Mouse (Mus musculus) neural tube, embryonic 13.5 days (tissue): ENCODE results near the gene Dab1. TPM values are rescaled to one million over a fixed set of nuclear protein-coding genes. Genes with fewer than 3 reads are reported as not detected.

Source experiments
- ATAC-seq: fragments of 200-750 bp; cut with Nextera tagmentation; 2 replicates; pipeline ENCODE4 v1.8.0; 2017; ENCODE audit warnings: low read depth, mild to moderate bottlenecking, moderate TSS enrichment, moderate library complexity
- H3K27ac ChIP-seq: fragments of 300-500 bp; sonication (generic); replicated peaks from 2 replicates; pipeline ENCODE4 v1.5.1; 2015; ENCODE audit warnings: moderate library complexity, mild to moderate bottlenecking, inconsistent platforms
- H3K27me3 ChIP-seq: fragments of 300-500 bp; sonication (generic); 2 replicates; pipeline ENCODE4 v1.6.1; 2015; ENCODE audit warnings: mild to moderate bottlenecking, inconsistent platforms
- H3K36me3 ChIP-seq: fragments of 300-500 bp; sonication (generic); 2 replicates; pipeline ENCODE4 v1.6.1; 2015; ENCODE audit warnings: mild to moderate bottlenecking, inconsistent platforms
- H3K4me1 ChIP-seq: fragments of 300-500 bp; sonication (generic); replicated peaks from 2 replicates; pipeline ENCODE4 v1.6.1; 2015; ENCODE audit warnings: inconsistent platforms
- H3K4me2 ChIP-seq: fragments of 300-500 bp; sonication (generic); 2 replicates; pipeline ENCODE4 v1.6.1; 2015; ENCODE audit warnings: inconsistent platforms, mild to moderate bottlenecking, moderate library complexity
- H3K4me3 ChIP-seq: fragments of 300-500 bp; sonication (generic); 2 replicates; pipeline ENCODE4 v1.5.1; 2015; ENCODE audit warnings: mild to moderate bottlenecking, inconsistent platforms
- H3K9ac ChIP-seq: fragments of 300-500 bp; sonication (generic); 2 replicates; pipeline ENCODE4 v1.6.1; 2015; ENCODE audit warnings: moderate library complexity, mild to moderate bottlenecking, inconsistent platforms
- H3K9me3 ChIP-seq: fragments of 300-500 bp; sonication (generic); 2 replicates; pipeline ENCODE4 v1.6.1; 2016; ENCODE audit warnings: inconsistent platforms
- WGBS: fragments of 180-500 bp; shearing (Covaris S2); methylation state at CpG from one replicate; pipeline ENCODE4 v1.1.7; 2015; 5-methylcytosine and 5-hydroxymethylcytosine counted together
- polyA plus RNA-seq: library from polyadenylated mRNA; unstranded; fragments of >200 nt; fragmentation: Nextera tagmentation; extraction: Ambion mirVana; gene quantifications from 2 replicates; pipeline ENCODE4 v1.2.1, GENCODE M21; 2015

Gene Dab1
- polyA plus RNA-seq, 1 experiment from 2014 or later, result 46.6 TPM

DNA sequence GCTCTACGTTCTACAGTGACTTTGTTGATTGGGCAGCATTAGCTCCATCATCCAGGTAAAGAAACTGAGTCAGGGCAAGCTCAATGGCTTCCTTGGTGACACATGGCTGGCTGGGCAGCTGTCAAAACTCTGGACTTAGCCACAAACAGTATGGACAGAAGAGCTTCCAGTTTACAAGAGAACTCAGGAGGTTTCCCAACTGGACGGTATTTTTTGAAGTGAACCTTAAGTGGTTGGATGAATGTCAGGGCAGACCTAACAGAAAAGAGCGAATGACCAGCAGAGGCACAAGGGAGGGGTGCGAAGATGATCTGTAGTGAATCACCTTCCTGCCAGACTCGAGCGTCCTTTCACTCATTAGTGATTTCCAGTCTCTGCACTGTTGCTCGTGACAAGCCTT is 857.7 kb downstream of the Dab1 start:
- Histone ChIP-seq H3K4me3 (no peak overlapping the region), H3K9me3 (no peaks in the 10 kb centered on the region), H3K36me3 (no peaks in the 10 kb centered on the region), H3K9ac (no peak overlapping the region), H3K27me3 (no peaks in the 10 kb centered on the region), H3K4me1 (no peaks in the 10 kb centered on the region), H3K27ac (no peak overlapping the region), H3K4me2 (no peak overlapping the region)
- ATAC-seq, result no peak
- 89% methylated on average over 7 of the region's 7 CpGs for WGBS

DNA sequence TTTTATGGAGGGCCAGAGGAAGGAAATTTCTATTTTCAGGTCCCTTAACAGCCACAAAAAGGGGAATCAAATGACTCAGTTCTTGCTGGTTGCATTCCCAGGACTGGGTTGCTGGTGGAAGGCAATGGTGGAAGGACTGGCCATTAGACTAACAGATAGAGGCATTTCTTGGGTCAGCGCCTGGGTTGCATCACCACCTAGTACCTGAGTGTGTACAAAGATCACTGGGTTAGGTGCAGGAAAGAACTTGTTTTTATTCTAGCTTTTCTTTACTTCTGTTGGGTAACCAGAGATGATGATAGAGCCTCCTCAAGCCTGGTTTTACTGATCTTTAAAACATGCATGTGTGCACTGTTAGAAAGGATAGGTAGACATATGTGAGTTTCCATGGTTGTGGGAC is 864.8 kb downstream of the Dab1 start:
- ATAC-seq, result no peak
- H3K4me1 ChIP-seq, result no peaks in the 10 kb centered on the region
- H3K4me2 ChIP-seq, result no peak overlapping the region
- no peaks in the 10 kb centered on the region for H3K36me3 ChIP-seq
- no peak overlapping the region for H3K9ac ChIP-seq
- no peak overlapping the region for H3K4me3 ChIP-seq
- 98% methylated on average over 1 of the region's 1 CpGs for WGBS
- H3K9me3 ChIP-seq, result no peaks in the 10 kb centered on the region
- no peaks in the 10 kb centered on the region for H3K27me3 ChIP-seq
- no peak overlapping the region for H3K27ac ChIP-seq

DNA sequence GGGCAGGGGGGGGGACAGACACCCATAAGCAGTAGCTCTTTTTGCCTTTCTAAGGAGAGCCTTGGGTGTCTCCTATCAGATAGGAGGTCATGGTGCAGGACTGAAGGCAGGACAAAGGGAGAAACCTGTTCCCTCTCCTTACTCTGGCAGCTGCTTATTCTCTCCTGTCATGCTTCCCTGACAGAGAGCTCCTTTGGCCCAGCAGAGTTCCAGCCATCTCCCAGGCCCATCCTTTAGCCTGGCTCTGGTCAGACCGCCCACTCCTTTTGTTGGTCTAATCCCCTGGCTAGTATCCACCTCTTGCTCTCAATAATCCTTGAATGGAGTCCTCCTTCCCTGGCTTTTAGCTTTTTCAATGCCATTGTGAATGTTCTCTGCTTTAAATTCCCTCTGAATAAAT is 878.1 kb downstream of the Dab1 start:
- H3K27me3 ChIP-seq, result no peaks in the 10 kb centered on the region
- no peaks in the 10 kb centered on the region for H3K9me3 ChIP-seq
- no peaks in the 10 kb centered on the region for H3K36me3 ChIP-seq
- 0 out of 2 replicates have a peak, but pooled peaks have one; percentile 9 for ATAC-seq
- H3K27ac ChIP-seq, result no peak overlapping the region
- no peak overlapping the region for H3K4me2 ChIP-seq
- peaks cover 17% of the 10 kb centered on the region for H3K4me1 ChIP-seq
- H3K9ac ChIP-seq, result no peak overlapping the region
- 33% methylated on average over 1 of the region's 1 CpGs for WGBS
- H3K4me3 ChIP-seq, result no peak overlapping the region

GRCm38 (mm10) chr4:104500112-104500511 is 881.0 kb downstream of the Dab1 start:
- no peaks in the 10 kb centered on the region for H3K27me3 ChIP-seq
- no peak overlapping the region for H3K9ac ChIP-seq
- no peak overlapping the region for H3K4me3 ChIP-seq
- H3K9me3 ChIP-seq, result no peaks in the 10 kb centered on the region
- H3K4me2 ChIP-seq, result no peak overlapping the region
- no peaks in the 10 kb centered on the region for H3K36me3 ChIP-seq
- peaks cover 19% of the 10 kb centered on the region for H3K4me1 ChIP-seq
- H3K27ac ChIP-seq, result no peak overlapping the region
- ATAC-seq, result no peak
- 84% methylated on average over 2 of the region's 2 CpGs for WGBS

- ATAC-seq, result no peak
- no peaks in the 10 kb centered on the region for H3K36me3 ChIP-seq
- H3K4me3 ChIP-seq, result no peak overlapping the region
- H3K4me1 ChIP-seq, result peaks cover 22% of the 10 kb centered on the region
- H3K27me3 ChIP-seq, result no peaks in the 10 kb centered on the region
- H3K4me2 ChIP-seq, result no peak overlapping the region
- H3K9ac ChIP-seq, result no peak overlapping the region
- no peaks in the 10 kb centered on the region for H3K9me3 ChIP-seq
- WGBS, result 48% methylated on average over 4 of the region's 4 CpGs
- H3K27ac ChIP-seq, result no peak overlapping the region
Observed at GRCm38 (mm10) chr4:104500646-104501045, 881.5 kb downstream of the Dab1 start.

DNA sequence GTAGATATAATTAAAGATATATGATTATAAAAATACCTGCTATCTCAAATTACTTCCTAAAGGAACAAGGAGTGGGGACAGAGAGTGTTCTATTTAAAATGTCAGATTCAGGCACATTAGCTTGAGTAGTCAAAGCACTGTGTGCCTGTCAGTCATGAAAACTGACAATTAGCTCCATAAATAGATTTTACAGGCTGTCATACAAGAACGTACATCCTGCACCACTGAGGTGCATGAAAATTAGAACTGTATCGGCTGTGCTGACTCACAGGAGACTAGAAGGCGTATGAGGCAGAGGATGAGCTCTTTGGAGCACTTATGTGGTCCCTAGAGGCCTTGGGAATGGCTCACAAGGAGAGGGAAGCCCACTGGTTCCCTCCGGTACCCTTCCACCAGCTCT is 882.1 kb downstream of the Dab1 start:
- Histone ChIP-seq H3K27me3 (no peaks in the 10 kb centered on the region), H3K4me2 (no peak overlapping the region), H3K4me1 (peaks cover 22% of the 10 kb centered on the region), H3K4me3 (no peak overlapping the region), H3K36me3 (no peaks in the 10 kb centered on the region), H3K9me3 (no peaks in the 10 kb centered on the region), H3K9ac (no peak overlapping the region), H3K27ac (no peak overlapping the region)
- ATAC-seq, result no peak
- 69% methylated on average over 4 of the region's 4 CpGs for WGBS

DNA sequence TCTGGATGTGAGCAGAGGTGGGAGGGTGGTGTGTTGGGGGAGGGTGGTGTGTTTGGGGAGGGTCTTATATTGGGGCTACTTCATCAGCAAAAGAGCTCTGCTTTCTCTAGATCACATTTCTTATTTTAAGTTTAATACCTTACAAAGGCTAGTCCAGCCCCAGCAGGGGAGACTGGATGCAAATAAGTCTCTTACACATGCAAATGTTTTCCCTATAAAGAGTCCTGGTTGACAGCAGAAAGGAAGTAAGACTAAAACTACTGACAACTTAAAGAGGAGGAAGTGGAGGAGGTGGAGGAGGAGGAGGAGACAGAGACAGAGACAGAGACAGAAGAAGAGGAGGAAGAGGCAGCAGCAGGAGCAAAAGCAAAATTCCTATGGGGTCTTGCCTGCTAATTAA is 885.8 kb downstream of the Dab1 start:
- H3K36me3 ChIP-seq, result no peaks in the 10 kb centered on the region
- peaks cover 25% of the 10 kb centered on the region for H3K4me1 ChIP-seq
- H3K9ac ChIP-seq, result no peak overlapping the region
- no peak for ATAC-seq
- no peaks in the 10 kb centered on the region for H3K9me3 ChIP-seq
- H3K27ac ChIP-seq, result no peak overlapping the region
- H3K4me3 ChIP-seq, result no peak overlapping the region
- H3K27me3 ChIP-seq, result no peaks in the 10 kb centered on the region
- H3K4me2 ChIP-seq, result no peak overlapping the region

DNA sequence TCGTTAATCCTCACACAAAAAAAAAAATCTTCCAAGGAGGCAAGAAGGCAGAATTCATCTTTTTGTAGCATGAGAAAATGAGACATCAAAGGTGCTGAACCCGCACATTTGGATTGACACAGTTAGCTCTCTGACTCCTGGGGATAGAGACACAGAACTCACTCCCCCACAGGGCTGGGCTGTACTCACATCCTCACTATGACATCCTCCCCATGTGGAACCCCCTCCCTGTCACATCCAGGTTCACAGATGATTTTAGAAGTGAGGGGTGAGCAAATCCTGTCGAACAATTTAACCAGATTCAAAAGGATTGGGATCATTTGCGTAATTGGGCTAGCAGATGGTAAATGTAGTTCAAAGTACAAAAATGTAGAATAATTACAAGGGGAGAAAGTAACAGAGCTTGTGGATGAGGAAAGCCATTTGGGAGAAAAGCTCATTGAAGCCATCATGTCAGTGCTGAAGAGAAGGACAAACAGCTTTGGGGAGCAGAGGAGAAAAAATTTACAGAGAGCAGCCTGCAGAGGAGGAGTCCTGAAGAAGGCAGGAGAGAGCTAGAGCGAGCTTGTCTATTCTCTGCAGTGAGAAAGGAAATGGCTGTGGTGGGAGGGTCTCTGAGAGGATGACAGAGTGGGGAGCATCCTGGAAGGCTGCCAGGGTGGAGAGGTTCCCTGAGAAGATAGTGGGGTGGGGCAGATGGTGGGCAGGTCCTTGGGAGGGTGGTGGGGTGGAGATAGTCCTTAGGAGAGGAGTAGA is 890.2 kb downstream of the Dab1 start:
- no peak overlapping the region for H3K9ac ChIP-seq
- no peaks in the 10 kb centered on the region for H3K36me3 ChIP-seq
- no peak for ATAC-seq
- H3K4me3 ChIP-seq, result no peak overlapping the region
- 63% methylated on average over 5 of the region's 5 CpGs for WGBS
- no peaks in the 10 kb centered on the region for H3K27me3 ChIP-seq
- H3K4me1 ChIP-seq, result peaks cover 21% of the 10 kb centered on the region
- H3K9me3 ChIP-seq, result no peaks in the 10 kb centered on the region
- H3K4me2 ChIP-seq, result no peak overlapping the region
- no peak overlapping the region for H3K27ac ChIP-seq

GRCm38 (mm10) chr4:104511855-104512254 is 892.7 kb downstream of the Dab1 start:
- no peaks in the 10 kb centered on the region for H3K9me3 ChIP-seq
- WGBS, result 72% methylated on average over 6 of the region's 6 CpGs
- H3K27ac ChIP-seq, result no peak overlapping the region
- no peak overlapping the region for H3K9ac ChIP-seq
- ATAC-seq, result no peak
- H3K4me3 ChIP-seq, result no peak overlapping the region
- no peaks in the 10 kb centered on the region for H3K27me3 ChIP-seq
- H3K4me1 ChIP-seq, result peaks cover 17% of the 10 kb centered on the region
- H3K36me3 ChIP-seq, result no peaks in the 10 kb centered on the region
- H3K4me2 ChIP-seq, result no peak overlapping the region

DNA sequence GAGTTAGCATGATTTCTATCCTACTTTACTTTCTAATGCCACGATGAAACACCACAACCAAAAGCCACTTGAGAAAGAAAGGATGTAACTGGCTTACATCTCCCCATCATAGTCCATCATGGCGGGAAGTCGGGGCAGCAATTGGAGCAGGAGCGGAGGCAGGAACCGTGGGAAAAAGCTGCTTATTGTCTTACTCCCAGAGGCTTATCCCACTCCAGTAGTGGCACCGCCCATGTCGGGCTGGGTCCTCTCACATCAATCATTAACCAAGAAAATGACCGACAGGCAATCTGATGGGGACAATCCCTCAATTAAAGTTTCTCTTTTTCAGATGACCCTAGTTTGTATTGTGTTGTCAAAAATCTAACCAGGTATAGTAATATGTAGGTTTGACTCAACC is 893.4 kb downstream of the Dab1 start:
- Histone ChIP-seq H3K4me3 (no peak overlapping the region), H3K9ac (no peak overlapping the region), H3K4me1 (peaks cover 17% of the 10 kb centered on the region), H3K4me2 (no peak overlapping the region), H3K9me3 (no peaks in the 10 kb centered on the region), H3K36me3 (no peaks in the 10 kb centered on the region), H3K27ac (no peak overlapping the region), H3K27me3 (no peaks in the 10 kb centered on the region)
- WGBS, result 82% methylated on average over 8 of the region's 8 CpGs
- no peak for ATAC-seq

DNA sequence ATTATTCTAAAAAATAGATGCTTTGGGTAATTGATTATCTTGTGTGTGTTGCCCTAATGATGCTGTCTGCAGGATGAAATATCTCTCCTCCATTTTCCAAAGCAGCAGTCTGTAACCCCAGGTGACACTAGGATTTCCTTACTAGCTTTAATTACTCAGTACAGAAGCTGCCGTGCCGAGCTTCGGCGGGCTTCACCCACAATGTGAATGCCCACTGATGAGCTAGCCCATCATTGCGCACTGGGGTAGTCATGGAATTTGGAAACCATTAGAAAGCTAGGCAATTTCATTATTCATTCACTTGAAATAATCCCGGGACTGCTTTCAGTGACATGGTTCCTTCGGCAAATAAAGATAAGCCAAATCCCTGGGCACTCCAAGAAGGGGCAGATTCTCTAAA is 894.5 kb downstream of the Dab1 start:
- Histone ChIP-seq H3K4me1 (peaks cover 17% of the 10 kb centered on the region), H3K9ac (no peak overlapping the region), H3K9me3 (no peaks in the 10 kb centered on the region), H3K27me3 (no peaks in the 10 kb centered on the region), H3K4me3 (no peak overlapping the region), H3K4me2 (peak overlapping the region; percentile 35), H3K27ac (no peak overlapping the region), H3K36me3 (no peaks in the 10 kb centered on the region)
- ATAC-seq, result no peak
- 36% methylated on average over 7 of the region's 7 CpGs for WGBS

GRCm38 (mm10) chr4:104514568-104515000 is 895.4 kb downstream of the Dab1 start:
- peak overlapping the region; percentile 35 for H3K4me2 ChIP-seq
- H3K27me3 ChIP-seq, result no peaks in the 10 kb centered on the region
- peak; percentile 47 for ATAC-seq
- peaks cover 11% of the 10 kb centered on the region for H3K4me1 ChIP-seq
- H3K9me3 ChIP-seq, result no peaks in the 10 kb centered on the region
- H3K27ac ChIP-seq, result no peak overlapping the region
- H3K36me3 ChIP-seq, result no peaks in the 10 kb centered on the region
- H3K9ac ChIP-seq, result no peak overlapping the region
- no peak overlapping the region for H3K4me3 ChIP-seq
- 3% methylated on average over 10 of the region's 10 CpGs for WGBS

- Histone ChIP-seq H3K9me3 (no peaks in the 10 kb centered on the region), H3K27me3 (no peaks in the 10 kb centered on the region), H3K9ac (no peak overlapping the region), H3K4me2 (no peak overlapping the region), H3K4me3 (no peak overlapping the region), H3K36me3 (no peaks in the 10 kb centered on the region), H3K4me1 (peaks cover 8% of the 10 kb centered on the region), H3K27ac (no peak overlapping the region)
- 76% methylated on average over 5 of the region's 5 CpGs for WGBS
- no peak for ATAC-seq
Observed at GRCm38 (mm10) chr4:104515681-104516080, 896.5 kb downstream of the Dab1 start.
